Mouse (Mus musculus) brown adipose tissue, adult 24 weeks (tissue): ENCODE results near the gene Rbmxl1. TPM values are rescaled to one million over a fixed set of nuclear protein-coding genes. Genes with fewer than 3 reads are reported as not detected.
"Not testable (repeated sequence)": the region's sequence is repeated elsewhere in the genome, so short reads cannot be mapped to it uniquely, and the experiment has no call there.

Source experiments
- H3K27ac ChIP-seq: fragments of 200-500 bp; replicated peaks from 2 replicates; pipeline ENCODE4 v1.5.1; 2012; ENCODE audit warnings: low read depth, mild to moderate bottlenecking, low read length
- H3K4me1 ChIP-seq: fragments of 200-500 bp; 2 replicates; pipeline ENCODE4 v1.6.1; 2012; ENCODE audit warnings: low read length, mixed read lengths; ENCODE audit not compliant: control insufficient read depth, insufficient read depth, insufficient read length
- H3K4me3 ChIP-seq: fragments of 200-500 bp; 2 replicates; pipeline ENCODE4 v1.5.1; 2012; ENCODE audit warnings: low read depth, mild to moderate bottlenecking, low read length, moderate library complexity; ENCODE audit not compliant: insufficient read depth
- polyA plus RNA-seq: library from polyadenylated mRNA; stranded (reverse); fragments of >200 nt; gene quantifications from 2 replicates; pipeline ENCODE4 v1.2.4, GENCODE M21; 2012; ENCODE audit not compliant: missing spikeins, insufficient read depth, insufficient read length

Gene Rbmxl1
- polyA plus RNA-seq, 1 experiment = 17.8 TPM

- Histone ChIP-seq H3K4me1 (0 out of 2 replicates have a peak, but pooled peaks cover 2% of the 10 kb centered on the region), H3K27ac (no peak overlapping the region), H3K4me3 (no peak overlapping the region; the same call in 1 of the 2 replicates)
Observed at GRCm38 (mm10) chr8:78510926-78511325, 2.2 kb upstream of the Rbmxl1 start.

GRCm38 (mm10) chr8:78510094-78510493 lies 1.4 kb upstream of the Rbmxl1 start:
- Histone ChIP-seq H3K27ac (0 out of 2 replicates have a peak overlapping the region, but pooled peaks have one; percentile 91), H3K4me1 (0 out of 2 replicates have a peak, but pooled peaks cover 2% of the 10 kb centered on the region), H3K4me3 (peak overlapping the region; percentile 96)

DNA sequence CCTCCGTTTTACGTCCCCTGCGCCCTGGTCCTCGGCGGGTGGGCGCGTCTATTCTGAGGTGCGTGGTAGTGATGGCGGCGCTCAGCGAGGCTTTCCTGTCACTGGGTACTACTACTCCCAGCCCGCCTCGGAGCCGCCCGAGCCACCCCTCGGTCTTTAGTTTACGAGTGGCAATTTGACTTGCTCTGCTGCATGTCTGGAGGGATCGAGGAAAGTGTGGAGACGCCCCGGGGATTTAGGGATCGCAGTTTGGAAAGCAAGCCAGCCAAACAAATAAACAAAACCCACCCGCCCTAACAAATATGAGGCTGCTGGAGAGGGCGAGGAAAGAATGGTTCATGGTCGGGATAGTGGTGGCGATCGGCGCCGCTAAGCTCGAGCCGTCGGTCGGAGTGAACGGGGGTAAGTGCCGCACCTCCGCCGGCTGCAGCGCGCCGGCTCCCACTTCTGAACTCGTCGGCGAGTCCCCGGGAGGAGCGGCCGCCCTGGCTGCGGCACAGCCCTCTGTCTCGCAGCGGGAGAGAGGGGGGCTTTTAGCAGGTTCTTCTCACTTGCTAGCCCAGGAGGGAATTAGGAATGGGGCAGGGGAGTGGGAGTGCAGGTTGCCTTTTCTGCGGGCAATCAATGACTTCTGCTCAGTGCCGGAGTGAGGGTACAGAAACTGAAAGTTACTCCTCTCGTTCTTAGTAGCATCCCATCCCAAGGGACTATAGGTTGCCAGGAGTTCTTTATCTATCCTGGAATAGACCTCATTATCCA lies 754 bp upstream of the Rbmxl1 start, which contains the start of gene Slc10a7:
Slc10a7 (plus strand) TSS at position 74 of the 759 bp plus-strand sequence.
- Histone ChIP-seq H3K4me1 (peaks cover 3% of the 10 kb centered on the region; the same call in 1 of the 2 replicates), H3K27ac (peak within 1 kb of the TSS; percentile 91), H3K4me3 (peak within 1 kb of the TSS; percentile 96)

DNA sequence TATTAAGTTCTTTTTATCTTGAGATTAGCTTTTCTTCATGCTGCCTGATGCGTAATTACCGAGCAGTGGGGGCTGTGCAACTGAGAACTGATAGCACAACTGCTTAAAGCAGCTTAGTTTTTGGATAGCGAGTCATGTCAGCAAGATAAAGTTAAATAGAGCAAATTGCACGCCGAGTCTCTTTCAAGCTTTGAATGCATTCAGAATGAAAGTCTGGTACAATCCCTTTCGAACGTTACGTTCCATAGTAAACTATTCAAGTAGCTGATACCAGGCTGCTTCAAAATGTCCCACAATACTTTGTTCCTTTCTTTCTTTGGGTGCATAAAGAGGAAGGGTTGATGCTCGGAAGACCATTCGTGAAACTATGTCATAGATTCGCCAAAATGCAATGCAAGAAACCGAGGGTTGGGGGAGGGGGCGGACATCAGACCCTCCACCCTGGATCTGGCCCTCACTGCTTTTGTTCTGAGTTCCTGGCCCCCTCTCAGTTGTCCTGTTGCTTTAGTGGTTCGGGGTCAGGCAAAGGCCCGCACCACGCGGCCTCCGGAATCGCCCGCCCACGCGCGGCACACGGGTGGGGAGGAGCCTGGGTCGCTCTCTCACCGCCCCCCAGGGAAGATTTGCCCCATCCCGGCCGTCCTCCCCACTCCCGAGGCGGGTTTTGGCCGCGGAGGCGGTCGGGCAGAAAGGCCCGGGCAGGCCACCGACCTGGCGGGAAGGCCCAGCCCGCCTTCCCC lies 549 bp downstream of the Rbmxl1 start:
- H3K27ac ChIP-seq = peak overlapping the region; percentile 75
- peaks cover 5% of the 10 kb centered on the region; the same call in 1 of the 2 replicates for H3K4me1 ChIP-seq
- H3K4me3 ChIP-seq = peak overlapping the region; percentile 96

DNA sequence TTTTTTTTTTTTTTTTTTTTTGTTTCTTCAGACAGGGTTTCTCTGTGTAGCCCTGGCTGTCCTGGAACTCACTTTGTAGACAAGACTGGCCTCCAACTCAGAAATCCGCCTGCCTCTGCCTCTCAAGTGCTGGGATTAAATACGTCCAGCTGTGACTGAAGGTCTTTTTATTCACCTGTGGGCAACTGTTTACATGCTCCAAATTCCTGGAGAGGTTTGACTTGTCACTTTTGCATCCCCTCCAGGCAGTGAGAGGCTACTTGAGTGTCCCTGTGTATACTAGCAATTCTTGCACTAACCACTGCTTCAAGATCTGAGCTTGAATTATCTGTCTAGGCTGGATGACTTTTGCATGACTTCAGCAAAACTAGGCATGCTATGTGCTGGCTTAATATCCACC lies 6.0 kb downstream of the Rbmxl1 start:
- H3K27ac ChIP-seq = no peak overlapping the region
- H3K4me1 ChIP-seq = peaks cover 3% of the 10 kb centered on the region; the same call in 1 of the 2 replicates
- no peak overlapping the region for H3K4me3 ChIP-seq

GRCm38 (mm10) chr8:78496273-78496672 lies 12.4 kb downstream of the Rbmxl1 start:
- H3K27ac ChIP-seq, H3K4me3 ChIP-seq, H3K4me1 ChIP-seq: not testable (repeated sequence)

- Histone ChIP-seq H3K4me3 (no peak overlapping the region), H3K4me1 (no peaks in the 10 kb centered on the region), H3K27ac (no peak overlapping the region)
Observed at GRCm38 (mm10) chr8:78493031-78493430, 15.7 kb downstream of the Rbmxl1 start.

GRCm38 (mm10) chr8:78489733-78490132 lies 19.0 kb downstream of the Rbmxl1 start:
- Histone ChIP-seq H3K27ac (no peak overlapping the region), H3K4me1 (no peaks in the 10 kb centered on the region), H3K4me3 (no peak overlapping the region)

- H3K4me3 ChIP-seq = no peak overlapping the region
- no peak overlapping the region for H3K27ac ChIP-seq
- H3K4me1 ChIP-seq = 0 out of 2 replicates have a peak, but pooled peaks cover 3% of the 10 kb centered on the region
Observed at GRCm38 (mm10) chr8:78477051-78477829, 31.5 kb downstream of the Rbmxl1 start.

- Histone ChIP-seq H3K27ac (no peak overlapping the region), H3K4me1 (no peaks in the 10 kb centered on the region; the same call in 1 of the 2 replicates), H3K4me3 (no peak overlapping the region)
Observed at GRCm38 (mm10) chr8:78467889-78468288, 40.8 kb downstream of the Rbmxl1 start.

GRCm38 (mm10) chr8:78463941-78464340 lies 44.8 kb downstream of the Rbmxl1 start:
- H3K4me1 ChIP-seq = no peaks in the 10 kb centered on the region; the same call in 1 of the 2 replicates
- H3K27ac ChIP-seq = no peak overlapping the region
- H3K4me3 ChIP-seq = no peak overlapping the region

DNA sequence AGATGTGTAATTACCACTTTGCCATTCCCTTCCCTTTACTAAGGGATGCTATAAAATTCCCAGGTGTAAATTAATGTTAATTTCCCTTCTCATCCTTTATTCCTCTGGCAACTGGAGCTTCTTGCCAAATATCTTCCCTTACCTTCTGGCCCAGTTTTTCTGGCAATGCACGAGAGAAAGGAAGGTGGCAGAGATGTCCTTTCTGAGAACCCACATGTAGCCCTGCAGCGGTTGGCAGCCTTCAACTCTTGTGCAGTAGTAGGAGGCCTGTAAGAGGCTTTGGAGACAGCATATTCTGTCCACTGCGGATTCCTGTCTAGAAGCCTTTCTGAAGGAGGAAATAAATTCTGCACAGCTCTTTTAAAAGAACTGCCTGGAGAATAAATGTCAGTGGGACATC lies 52.3 kb downstream of the Rbmxl1 start:
- Histone ChIP-seq H3K4me1 (no peaks in the 10 kb centered on the region), H3K4me3 (no peak overlapping the region), H3K27ac (no peak overlapping the region)
